Mouse (Mus musculus) small intestine, adult 2 months (tissue): ENCODE data around the gene Pls1.

ENCODE experiments used
- CTCF ChIP-seq: fragments of 200-500 bp; IDR thresholded peaks from 2 replicates; pipeline ENCODE4 v1.5.1; 2012; ENCODE audit warnings: low read depth, mild to moderate bottlenecking, control low read depth, inconsistent platforms, low read length, moderate library complexity, mixed read lengths; ENCODE audit not compliant: insufficient replicate concordance, insufficient read length; ENCODE audit errors: extremely low read depth
- POLR2A ChIP-seq: fragments of 200-500 bp; IDR thresholded peaks from 2 replicates; pipeline ENCODE4 v1.6.1; 2012; ENCODE audit warnings: low read depth, mild to moderate bottlenecking, control low read depth, inconsistent platforms, low read length, moderate library complexity

DNA sequence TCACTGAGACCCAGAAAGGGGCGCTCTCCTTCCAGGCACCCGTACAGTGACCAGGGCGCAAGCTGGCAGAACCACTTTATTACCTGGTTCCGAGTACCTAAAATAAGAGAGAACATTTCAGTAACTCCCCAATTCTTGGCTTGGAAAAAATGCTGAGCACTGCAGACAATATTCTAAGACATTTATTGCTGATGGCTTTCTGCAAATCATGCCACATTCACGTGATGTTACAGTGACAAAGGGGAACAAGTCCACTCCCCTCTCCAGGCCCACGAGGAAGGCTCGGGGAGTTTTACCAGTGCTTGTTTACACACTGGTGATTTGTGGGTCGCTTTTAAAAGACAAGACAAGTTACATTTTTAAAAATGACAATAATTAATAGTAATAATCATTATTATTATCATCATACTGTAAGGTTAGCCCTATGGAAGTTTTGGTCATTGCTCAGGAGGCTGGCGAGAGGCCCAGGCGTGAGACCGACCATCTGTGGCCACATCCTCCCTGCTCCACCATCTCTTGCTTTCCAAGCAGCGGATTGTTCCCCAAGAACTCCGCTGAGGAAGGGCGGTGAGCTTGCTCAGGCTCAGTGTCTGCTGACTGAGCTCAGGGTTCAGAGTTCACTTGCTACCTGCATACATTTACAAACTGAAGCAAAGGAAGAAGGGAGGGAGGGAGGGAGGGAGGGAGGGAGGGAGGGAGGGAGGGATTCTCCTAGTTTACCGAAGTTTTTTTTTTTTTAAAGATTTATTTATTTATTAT lies 50.9 kb downstream of the Pls1 start:
- TF ChIP-seq CTCF (no peak), POLR2A (no peak)
